Mouse (Mus musculus): Measurements from ENCODE around the gene Zp1. TPM values are rescaled to one million over a fixed set of nuclear protein-coding genes. Genes with fewer than 3 reads are reported as not detected.

Zp1 gene
- polyA plus RNA-seq, 1 experiment from 2014 or later, result not detected

DNA sequence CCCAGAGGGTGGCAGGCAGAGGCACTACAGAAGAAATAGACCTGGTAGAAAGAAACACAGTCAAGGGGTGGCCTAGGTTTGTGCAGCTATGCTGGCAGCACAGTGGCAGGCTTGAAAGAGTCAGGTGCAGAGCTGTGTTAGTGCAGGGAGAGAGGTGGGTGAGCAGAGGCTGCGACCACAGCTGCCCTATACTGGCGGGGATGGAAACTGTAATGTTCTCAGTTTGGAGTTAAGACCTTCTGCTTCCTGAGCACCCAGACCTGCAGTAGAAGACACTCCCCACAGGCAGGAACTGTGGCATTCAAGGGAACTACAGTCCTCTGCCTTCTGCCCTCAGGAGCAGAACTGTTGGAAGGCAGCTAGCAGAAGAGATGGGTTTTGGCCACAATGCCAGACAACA is 5.6 kb downstream of the Zp1 start:
- no peaks in the 10 kb centered on the region for H3K4me1 ChIP-seq (replicated peaks; ENCODE audit: control insufficient read depth, insufficient read depth, low read length)
- ATAC-seq (replicated peaks; ENCODE audit: low FRiP score), result no peak
- H3K36me3 ChIP-seq (ENCODE audit: control insufficient read depth, insufficient read depth, low read length), result no peaks in the 10 kb centered on the region
- no peak overlapping the region for H3K4me3 ChIP-seq (ENCODE audit: low read depth, low read length)
- no peak overlapping the region for H3K27ac ChIP-seq (ENCODE audit: low read depth, low read length)
- no peaks in the 10 kb centered on the region for H3K27me3 ChIP-seq (ENCODE audit: control insufficient read depth, insufficient read depth, low read length)
- WGBS, result 64% methylated on average over 2 of the region's 2 CpGs
- H3K9ac ChIP-seq (ENCODE audit: low read length), result no peak overlapping the region
- H3K4me2 ChIP-seq (ENCODE audit: low read depth, low read length, severe bottlenecking), result no peak overlapping the region
- DNase-seq (ENCODE audit: low spot score), result no peak
- no peaks in the 10 kb centered on the region for H3K9me3 ChIP-seq (ENCODE audit: control insufficient read depth, low read length)

DNA sequence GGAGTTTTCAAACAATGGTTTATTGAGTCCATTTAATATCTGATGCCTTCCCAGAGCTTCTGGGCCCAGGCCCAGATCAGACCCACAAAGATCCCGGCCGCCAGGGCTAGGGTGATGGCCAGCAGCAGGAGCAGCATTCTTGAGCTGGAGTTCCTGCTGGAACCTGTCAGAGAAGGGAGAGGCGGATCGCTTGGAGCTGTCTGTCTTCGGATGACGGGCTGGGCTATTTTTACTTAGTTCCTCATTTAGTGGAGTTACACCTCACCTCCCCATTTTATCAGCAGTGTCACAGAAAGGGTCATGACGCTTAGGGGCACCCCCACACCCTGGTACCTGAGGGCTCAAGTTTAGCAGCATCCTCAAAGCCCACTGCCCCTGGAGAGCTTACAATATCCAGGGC is 6.1 kb downstream of the Zp1 start:
- no peak overlapping the region for H3K4me2 ChIP-seq (ENCODE audit: low read depth, low read length, severe bottlenecking)
- 79% methylated on average over 7 of the region's 7 CpGs for WGBS
- H3K4me1 ChIP-seq (replicated peaks; ENCODE audit: control insufficient read depth, insufficient read depth, low read length), result no peaks in the 10 kb centered on the region
- no peak overlapping the region for H3K27ac ChIP-seq (ENCODE audit: low read depth, low read length)
- no peak overlapping the region for H3K9ac ChIP-seq (ENCODE audit: low read length)
- H3K9me3 ChIP-seq (ENCODE audit: control insufficient read depth, low read length), result no peaks in the 10 kb centered on the region
- no peaks in the 10 kb centered on the region for H3K36me3 ChIP-seq (ENCODE audit: control insufficient read depth, insufficient read depth, low read length)
- DNase-seq (ENCODE audit: low spot score) (no peak), ATAC-seq (replicated peaks; ENCODE audit: low FRiP score) (no peak)
- H3K4me3 ChIP-seq (ENCODE audit: low read depth, low read length), result no peak overlapping the region
- no peaks in the 10 kb centered on the region for H3K27me3 ChIP-seq (ENCODE audit: control insufficient read depth, insufficient read depth, low read length)

DNA sequence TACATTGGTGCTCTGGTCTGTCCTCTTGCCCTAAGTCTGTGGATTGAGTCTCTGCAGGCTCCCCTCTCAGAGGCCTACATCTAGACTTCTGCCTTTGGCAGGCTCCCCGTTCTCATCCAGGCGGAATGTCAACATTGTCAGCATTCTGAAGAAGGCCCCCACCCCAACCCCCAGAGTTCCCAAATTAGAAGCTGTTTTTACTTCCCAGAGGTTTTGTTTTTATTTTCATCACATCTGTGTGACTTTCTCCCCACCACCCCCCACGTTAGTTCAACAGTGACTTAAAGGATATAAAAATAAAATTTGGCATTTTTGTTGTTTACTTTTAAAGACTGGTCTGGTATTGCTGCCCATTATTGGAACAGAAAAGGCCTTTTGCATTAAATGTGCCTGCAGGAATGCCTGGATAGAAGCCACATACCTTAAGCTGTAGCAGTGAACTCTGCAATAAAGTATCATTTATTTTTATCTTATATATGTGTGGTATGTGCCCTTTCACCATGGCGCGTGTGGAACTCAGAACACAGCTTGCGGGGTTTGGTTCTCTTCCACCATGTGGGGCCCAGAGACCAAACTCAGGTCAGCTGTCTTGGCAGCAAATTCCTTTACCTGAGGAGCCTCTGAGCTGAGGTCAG is 11.2 kb downstream of the Zp1 start:
- no peaks in the 10 kb centered on the region for H3K27me3 ChIP-seq (ENCODE audit: control insufficient read depth, insufficient read depth, low read length)
- H3K27ac ChIP-seq (ENCODE audit: low read depth, low read length), result no peak overlapping the region
- no peak overlapping the region for H3K4me3 ChIP-seq (ENCODE audit: low read depth, low read length)
- 89% methylated on average over 6 of the region's 6 CpGs for WGBS
- H3K36me3 ChIP-seq (ENCODE audit: control insufficient read depth, insufficient read depth, low read length), result peaks cover 5% of the 10 kb centered on the region
- no peak for ATAC-seq (replicated peaks; ENCODE audit: low FRiP score)
- H3K4me1 ChIP-seq (replicated peaks; ENCODE audit: control insufficient read depth, insufficient read depth, low read length), result no peaks in the 10 kb centered on the region
- H3K9me3 ChIP-seq (ENCODE audit: control insufficient read depth, low read length), result no peaks in the 10 kb centered on the region
- no peak overlapping the region for H3K9ac ChIP-seq (ENCODE audit: low read length)
- no peak for DNase-seq (ENCODE audit: low spot score)
- H3K4me2 ChIP-seq (ENCODE audit: low read depth, low read length, severe bottlenecking), result no peak overlapping the region

DNA sequence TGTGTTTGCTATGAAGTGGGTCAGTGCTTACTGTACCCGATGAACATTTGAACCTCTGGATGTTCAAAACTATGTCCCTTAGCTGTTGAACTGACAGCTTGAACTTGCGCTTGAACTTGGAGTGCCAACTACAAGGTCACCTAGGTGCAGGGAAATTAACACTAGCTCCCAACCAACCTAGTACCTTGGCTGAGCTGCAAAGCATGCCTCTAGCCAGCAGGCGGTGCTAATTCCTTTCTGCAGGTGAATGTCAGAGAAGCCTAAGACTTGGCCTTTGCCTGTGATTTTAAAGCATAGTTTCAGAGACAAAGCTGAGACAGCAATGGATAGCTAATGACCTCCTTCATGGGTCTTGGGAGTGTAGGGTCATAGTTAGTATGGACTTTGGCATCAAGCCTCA is 12.5 kb downstream of the Zp1 start:
- peak; percentile 44; the same call in 1 of the 2 replicates for ATAC-seq (replicated peaks; ENCODE audit: low FRiP score)
- WGBS, result 58% methylated on average over 3 of the region's 3 CpGs
- H3K4me2 ChIP-seq (ENCODE audit: low read depth, low read length, severe bottlenecking), result no peak overlapping the region
- no peak for DNase-seq (ENCODE audit: low spot score)
- no peak overlapping the region for H3K9ac ChIP-seq (ENCODE audit: low read length)
- H3K4me3 ChIP-seq (ENCODE audit: low read depth, low read length), result no peak overlapping the region
- H3K36me3 ChIP-seq (ENCODE audit: control insufficient read depth, insufficient read depth, low read length), result peaks cover 13% of the 10 kb centered on the region
- H3K4me1 ChIP-seq (replicated peaks; ENCODE audit: control insufficient read depth, insufficient read depth, low read length), result no peaks in the 10 kb centered on the region
- no peaks in the 10 kb centered on the region for H3K9me3 ChIP-seq (ENCODE audit: control insufficient read depth, low read length)
- H3K27ac ChIP-seq (ENCODE audit: low read depth, low read length), result no peak overlapping the region
- H3K27me3 ChIP-seq (ENCODE audit: control insufficient read depth, insufficient read depth, low read length), result no peaks in the 10 kb centered on the region

DNA sequence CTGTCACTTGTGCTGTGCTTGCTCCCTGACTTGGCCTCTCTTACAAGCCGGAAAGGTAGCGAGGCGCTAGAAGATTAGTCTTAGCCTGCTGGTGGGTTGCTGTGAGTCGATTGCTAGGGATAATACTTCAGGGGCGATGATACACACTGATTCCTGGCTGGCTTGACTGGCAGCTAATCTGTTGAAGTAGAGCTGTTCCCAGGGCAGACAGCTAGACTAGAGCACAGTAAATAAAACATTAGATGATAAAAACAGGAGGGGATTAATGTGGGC is 14.8 kb downstream of the Zp1 start:
- Histone ChIP-seq H3K9ac (ENCODE audit: low read length) (no peak overlapping the region), H3K9me3 (ENCODE audit: control insufficient read depth, low read length) (no peaks in the 10 kb centered on the region), H3K4me2 (ENCODE audit: low read depth, low read length, severe bottlenecking) (no peak overlapping the region), H3K4me3 (ENCODE audit: low read depth, low read length) (no peak overlapping the region), H3K27ac (ENCODE audit: low read depth, low read length) (no peak overlapping the region), H3K4me1 (replicated peaks; ENCODE audit: control insufficient read depth, insufficient read depth, low read length) (no peaks in the 10 kb centered on the region), H3K36me3 (ENCODE audit: control insufficient read depth, insufficient read depth, low read length) (peaks cover 22% of the 10 kb centered on the region), H3K27me3 (ENCODE audit: control insufficient read depth, insufficient read depth, low read length) (no peaks in the 10 kb centered on the region)
- DNase-seq (ENCODE audit: low spot score) (no peak), ATAC-seq (replicated peaks; ENCODE audit: low FRiP score) (no peak)
- 91% methylated on average over 5 of the region's 5 CpGs for WGBS

DNA sequence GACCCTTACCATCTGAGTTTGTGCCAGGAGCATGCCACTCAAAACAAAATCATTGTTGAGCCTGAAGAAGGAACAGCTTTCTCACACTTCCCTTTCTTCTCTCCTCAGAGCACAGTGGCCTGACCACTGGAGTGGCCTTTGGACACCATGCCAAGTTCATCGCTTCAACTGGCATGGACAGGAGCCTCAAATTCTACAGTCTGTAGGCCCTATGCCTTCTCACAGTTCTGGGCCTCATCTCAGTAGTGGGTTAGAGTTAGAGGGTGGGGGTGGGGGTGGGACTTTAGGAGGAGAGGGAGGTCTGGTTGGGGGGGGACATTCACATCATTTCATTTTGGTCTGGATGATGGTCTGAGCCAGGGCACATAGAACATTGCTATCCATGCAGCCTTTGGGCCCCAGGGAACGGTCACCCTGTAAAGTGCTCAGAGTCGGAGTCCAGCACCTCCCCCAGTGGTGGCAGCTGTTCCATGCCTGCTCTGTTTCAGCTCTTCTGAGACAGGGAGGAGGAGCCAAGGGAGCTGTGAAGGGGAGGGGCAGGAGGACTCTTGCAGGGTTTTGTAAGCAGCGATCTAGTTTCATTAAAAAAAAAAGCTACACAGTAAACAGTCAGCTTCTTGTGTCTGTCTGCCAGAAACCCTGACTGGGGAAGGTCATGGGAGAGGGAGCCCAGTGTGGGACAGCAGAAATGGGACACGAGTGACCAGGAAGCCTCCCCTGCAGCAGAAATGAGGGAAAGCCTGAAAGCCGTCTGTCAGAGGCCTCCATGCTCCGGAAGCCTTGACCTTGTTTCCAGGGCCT is 15.3 kb downstream of the Zp1 start:
- no peak overlapping the region for H3K4me2 ChIP-seq (ENCODE audit: low read depth, low read length, severe bottlenecking)
- peaks cover 27% of the 10 kb centered on the region for H3K36me3 ChIP-seq (ENCODE audit: control insufficient read depth, insufficient read depth, low read length)
- 78% methylated on average over 7 of the region's 7 CpGs for WGBS
- H3K27me3 ChIP-seq (ENCODE audit: control insufficient read depth, insufficient read depth, low read length), result no peaks in the 10 kb centered on the region
- H3K9ac ChIP-seq (ENCODE audit: low read length), result no peak overlapping the region
- H3K4me1 ChIP-seq (replicated peaks; ENCODE audit: control insufficient read depth, insufficient read depth, low read length), result no peaks in the 10 kb centered on the region
- H3K27ac ChIP-seq (ENCODE audit: low read depth, low read length), result no peak overlapping the region
- H3K9me3 ChIP-seq (ENCODE audit: control insufficient read depth, low read length), result no peaks in the 10 kb centered on the region
- no peak for ATAC-seq (replicated peaks; ENCODE audit: low FRiP score)
- no peak for DNase-seq (ENCODE audit: low spot score)
- no peak overlapping the region for H3K4me3 ChIP-seq (ENCODE audit: low read depth, low read length)

DNA sequence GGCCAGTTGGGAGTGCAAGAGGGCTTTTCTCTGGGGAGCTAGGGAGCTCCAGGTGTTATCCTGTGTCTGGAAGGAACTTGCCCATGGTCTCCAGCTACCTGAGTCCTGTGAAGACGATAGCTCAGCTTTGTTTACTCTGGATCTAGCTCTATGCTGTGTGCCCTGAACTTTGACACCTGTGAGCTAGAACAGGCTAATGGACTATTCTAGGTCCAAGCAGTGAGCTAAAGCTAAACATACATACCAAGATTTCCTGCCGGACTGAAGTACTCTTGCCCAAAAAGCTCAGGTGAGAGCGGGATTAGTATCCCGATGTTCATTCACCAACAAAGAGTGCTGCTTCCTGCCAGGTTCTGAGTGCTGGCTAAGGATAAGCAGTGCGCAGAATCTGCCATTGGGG is 15.9 kb downstream of the Zp1 start:
- peaks cover 27% of the 10 kb centered on the region for H3K36me3 ChIP-seq (ENCODE audit: control insufficient read depth, insufficient read depth, low read length)
- no peaks in the 10 kb centered on the region for H3K4me1 ChIP-seq (replicated peaks; ENCODE audit: control insufficient read depth, insufficient read depth, low read length)
- H3K9me3 ChIP-seq (ENCODE audit: control insufficient read depth, low read length), result no peaks in the 10 kb centered on the region
- WGBS, result 90% methylated on average over 5 of the region's 5 CpGs
- no peak overlapping the region for H3K27ac ChIP-seq (ENCODE audit: low read depth, low read length)
- no peak overlapping the region for H3K9ac ChIP-seq (ENCODE audit: low read length)
- DNase-seq (ENCODE audit: low spot score) (no peak), ATAC-seq (replicated peaks; ENCODE audit: low FRiP score) (no peak)
- no peaks in the 10 kb centered on the region for H3K27me3 ChIP-seq (ENCODE audit: control insufficient read depth, insufficient read depth, low read length)
- H3K4me2 ChIP-seq (ENCODE audit: low read depth, low read length, severe bottlenecking), result no peak overlapping the region
- no peak overlapping the region for H3K4me3 ChIP-seq (ENCODE audit: low read depth, low read length)

DNA sequence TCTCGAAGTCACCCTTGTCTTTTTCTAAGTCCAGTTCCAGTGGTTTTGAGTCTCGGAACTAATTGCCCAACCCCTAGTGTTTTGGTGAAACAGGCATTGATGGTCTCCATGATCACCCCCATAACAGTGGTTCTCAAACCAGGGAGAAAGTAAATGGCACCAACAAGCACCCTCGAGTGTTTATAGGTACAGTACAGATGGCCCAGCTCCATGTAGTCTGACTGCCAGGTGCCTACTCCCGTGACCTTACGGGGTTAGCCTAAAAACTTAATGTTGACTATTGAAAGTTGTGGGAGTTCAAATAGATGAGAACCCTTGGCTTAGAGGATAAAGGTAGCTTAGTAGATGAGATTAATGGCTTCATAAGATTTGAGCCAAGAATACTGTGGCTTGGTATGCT is 19.4 kb downstream of the Zp1 start:
- Histone ChIP-seq H3K4me1 (replicated peaks; ENCODE audit: control insufficient read depth, insufficient read depth, low read length) (peaks cover 2% of the 10 kb centered on the region; the same call in 1 of the 2 replicates), H3K4me3 (ENCODE audit: low read depth, low read length) (no peak overlapping the region), H3K9me3 (ENCODE audit: control insufficient read depth, low read length) (no peaks in the 10 kb centered on the region), H3K9ac (ENCODE audit: low read length) (no peak overlapping the region), H3K36me3 (ENCODE audit: control insufficient read depth, insufficient read depth, low read length) (peaks cover 27% of the 10 kb centered on the region), H3K27ac (ENCODE audit: low read depth, low read length) (no peak overlapping the region), H3K27me3 (ENCODE audit: control insufficient read depth, insufficient read depth, low read length) (no peaks in the 10 kb centered on the region), H3K4me2 (ENCODE audit: low read depth, low read length, severe bottlenecking) (no peak overlapping the region)
- WGBS, result 93% methylated on average over 5 of the region's 5 CpGs
- no peak for ATAC-seq (replicated peaks; ENCODE audit: low FRiP score)
- no peak for DNase-seq (ENCODE audit: low spot score)

DNA sequence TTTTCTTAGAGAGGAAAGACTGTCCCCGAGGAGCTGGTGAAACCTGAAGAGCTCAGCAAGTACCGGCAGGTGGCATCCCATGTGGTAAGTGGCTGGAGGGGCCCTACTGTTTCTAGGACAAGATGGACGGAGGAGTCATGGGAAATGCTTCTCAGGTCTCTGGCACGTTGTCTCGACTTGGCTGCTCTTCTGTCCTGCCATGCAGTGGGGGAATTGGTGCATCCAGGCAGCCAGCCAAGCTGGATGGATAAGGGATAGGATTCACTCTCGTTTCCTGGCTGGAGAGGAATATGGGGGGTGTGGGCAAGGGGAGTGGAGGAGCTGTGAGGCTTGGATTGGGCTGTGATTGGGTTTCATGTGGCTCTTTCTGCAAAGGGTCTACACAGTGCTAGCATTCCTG is 20.1 kb downstream of the Zp1 start:
- H3K36me3 ChIP-seq (ENCODE audit: control insufficient read depth, insufficient read depth, low read length), result peaks cover 25% of the 10 kb centered on the region
- H3K4me3 ChIP-seq (ENCODE audit: low read depth, low read length), result no peak overlapping the region
- H3K27ac ChIP-seq (ENCODE audit: low read depth, low read length), result no peak overlapping the region
- H3K9ac ChIP-seq (ENCODE audit: low read length), result no peak overlapping the region
- no peak overlapping the region for H3K4me2 ChIP-seq (ENCODE audit: low read depth, low read length, severe bottlenecking)
- H3K9me3 ChIP-seq (ENCODE audit: control insufficient read depth, low read length), result no peaks in the 10 kb centered on the region
- H3K4me1 ChIP-seq (replicated peaks; ENCODE audit: control insufficient read depth, insufficient read depth, low read length), result peaks cover 2% of the 10 kb centered on the region; the same call in 1 of the 2 replicates
- 91% methylated on average over 6 of the region's 6 CpGs for WGBS
- H3K27me3 ChIP-seq (ENCODE audit: control insufficient read depth, insufficient read depth, low read length), result no peaks in the 10 kb centered on the region
- ATAC-seq (replicated peaks; ENCODE audit: low FRiP score) (no peak), DNase-seq (ENCODE audit: low spot score) (no peak)
